Mouse (Mus musculus): ENCODE results near the gene Zfp36l2.

Zfp36l2 gene

GRCm38 (mm10) chr17:84175196-84175595, 12.6 kb downstream of the Zfp36l2 start:
- no peak for DNase-seq

- no peak for DNase-seq
Measured at GRCm38 (mm10) chr17:84167377-84167776, 20.4 kb downstream of the Zfp36l2 start.

- no peak for DNase-seq
Measured at GRCm38 (mm10) chr17:84166135-84166860, 21.4 kb downstream of the Zfp36l2 start.

GRCm38 (mm10) chr17:84165735-84166134, 22.0 kb downstream of the Zfp36l2 start:
- DNase-seq: no peak

- no peak for DNase-seq
Measured at GRCm38 (mm10) chr17:84164146-84164545, 23.6 kb downstream of the Zfp36l2 start.

GRCm38 (mm10) chr17:84163066-84163785, 24.5 kb downstream of the Zfp36l2 start:
- no peak for DNase-seq

- DNase-seq: no peak
Measured at GRCm38 (mm10) chr17:84162211-84162760, 25.5 kb downstream of the Zfp36l2 start.

GRCm38 (mm10) chr17:84161231-84161854, 26.4 kb downstream of the Zfp36l2 start:
- DNase-seq: no peak

- no peak for DNase-seq
Measured at GRCm38 (mm10) chr17:84158891-84159290, 28.9 kb downstream of the Zfp36l2 start.

GRCm38 (mm10) chr17:84158461-84158795, 29.3 kb downstream of the Zfp36l2 start:
- DNase-seq: no peak

GRCm38 (mm10) chr17:84157743-84158460, 29.8 kb downstream of the Zfp36l2 start:
- DNase-seq: peak in 1 of 2 experiments; percentile 62

- peak; percentile 92 to 96 for DNase-seq
Measured at GRCm38 (mm10) chr17:84156748-84157742, 30.7 kb downstream of the Zfp36l2 start.

GRCm38 (mm10) chr17:84156227-84156573, 31.5 kb downstream of the Zfp36l2 start:
- DNase-seq: peak; percentile 55 to 69

- no peak for DNase-seq
Measured at GRCm38 (mm10) chr17:84155516-84156226, 32.1 kb downstream of the Zfp36l2 start.

- no peak for DNase-seq
Measured at GRCm38 (mm10) chr17:84155029-84155338, 32.8 kb downstream of the Zfp36l2 start.

- no peak for DNase-seq
Measured at GRCm38 (mm10) chr17:84154302-84155028, 33.3 kb downstream of the Zfp36l2 start.

GRCm38 (mm10) chr17:84152976-84153786, 34.6 kb downstream of the Zfp36l2 start:
- no peak for DNase-seq

- no peak for DNase-seq
Measured at GRCm38 (mm10) chr17:84152206-84152975, 35.4 kb downstream of the Zfp36l2 start.

GRCm38 (mm10) chr17:84151306-84151705, 36.4 kb downstream of the Zfp36l2 start:
- no peak for DNase-seq

Data from kidney, adult 8-10 months (tissue).